Mouse (Mus musculus) stomach, postnatal 0 days (tissue): ENCODE results near the gene Evi5.

Source experiments
- CTCF ChIP-seq: IDR thresholded peaks from 2 replicates; pipeline ENCODE4 v1.5.1; 2016; ENCODE audit warnings: antibody characterized with exemption, low read depth, mild to moderate bottlenecking, moderate library complexity
- EP300 ChIP-seq: optimal IDR thresholded peaks from 2 replicates; pipeline ENCODE3; 2016; ENCODE audit warnings: antibody characterized with exemption

DNA sequence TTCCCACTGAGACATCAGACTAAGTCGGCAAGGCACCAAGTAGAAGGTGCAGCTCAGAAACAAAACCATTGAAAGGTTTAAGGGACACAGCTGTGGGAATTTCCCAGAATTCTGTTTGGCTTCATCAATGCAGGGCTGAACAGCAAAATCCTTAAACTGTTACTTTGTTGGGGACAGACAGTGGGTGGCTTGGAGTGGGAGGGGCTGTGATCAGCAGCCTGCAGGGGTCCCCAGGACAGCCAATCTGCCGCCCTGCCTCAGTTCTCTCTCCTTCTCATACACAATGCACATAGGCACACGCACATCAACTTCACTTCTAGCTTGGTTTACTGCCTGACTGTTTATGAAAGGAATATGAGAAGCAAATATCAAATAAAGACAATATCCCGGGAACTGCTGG is 40.4 kb upstream of the Evi5 start:
- TF ChIP-seq CTCF (no peak), EP300 (no peak)
